Mouse (Mus musculus) thymus, postnatal 4 days (tissue): Measurements from ENCODE around the gene Prlh.

Experiments used
- DNase-seq: peaks from one replicate; pipeline ENCODE4 v3.0.0; 2021

Gene Prlh

DNA sequence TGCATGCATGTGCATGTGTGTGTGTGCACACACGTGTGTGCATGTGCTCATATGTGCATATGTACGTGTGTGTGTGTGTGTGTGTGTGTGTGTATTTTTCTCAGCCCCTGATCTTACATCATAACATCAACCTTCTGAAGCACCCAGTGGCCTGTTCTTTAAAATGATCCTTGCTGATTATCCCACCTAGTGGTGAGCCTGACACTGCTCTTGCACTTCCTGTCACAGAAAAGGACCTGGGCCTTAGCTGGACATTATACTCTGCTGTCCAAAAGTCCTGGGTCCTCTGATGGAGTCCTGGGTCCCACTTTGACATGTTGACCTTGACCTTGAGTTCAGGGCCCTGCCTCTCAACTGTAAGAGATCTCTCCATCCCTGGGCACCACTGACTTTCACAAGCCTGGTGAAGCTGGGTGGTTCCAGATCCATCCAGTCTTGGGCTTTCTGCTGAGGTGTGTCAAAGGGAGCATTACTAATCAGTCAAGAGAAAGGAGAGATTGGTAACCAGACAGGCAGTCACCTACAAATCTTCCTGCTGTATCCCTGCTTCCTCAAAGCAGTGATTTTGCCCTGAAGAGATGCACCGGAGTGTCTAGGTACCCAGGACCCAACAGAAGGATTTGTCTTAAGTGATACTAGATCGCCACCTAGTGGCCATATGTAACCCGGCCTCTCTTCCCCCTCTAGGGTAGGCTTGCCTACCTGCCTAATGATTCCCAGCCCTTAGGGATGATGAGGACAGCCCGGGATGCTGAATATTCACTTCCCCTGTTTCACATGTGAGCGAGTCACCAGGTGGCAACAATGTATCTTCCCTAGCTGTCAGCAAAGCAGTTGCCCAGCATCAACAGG, 3.6 kb downstream of the Prlh start:
- DNase-seq: peak; percentile 72

DNA sequence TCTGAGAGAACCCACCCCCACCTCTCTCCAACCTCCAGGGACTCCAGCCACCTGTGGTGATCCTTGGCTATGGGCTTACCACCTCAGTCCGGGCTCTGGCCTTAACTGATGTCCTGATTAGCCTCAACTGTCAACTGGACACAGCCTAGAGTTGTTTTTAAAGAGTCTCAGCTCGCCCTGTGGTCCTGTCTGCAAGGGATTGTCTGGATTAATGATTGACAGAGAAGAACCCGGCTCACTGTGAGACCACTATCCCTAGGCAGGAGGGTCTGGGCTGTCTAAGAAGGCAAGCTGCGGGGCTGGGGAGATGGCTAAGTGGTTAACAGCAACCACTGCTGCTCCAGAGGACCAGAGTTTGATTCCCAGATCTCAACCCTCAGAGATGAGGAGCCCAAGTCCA, 9.6 kb downstream of the Prlh start:
- no peak for DNase-seq

DNA sequence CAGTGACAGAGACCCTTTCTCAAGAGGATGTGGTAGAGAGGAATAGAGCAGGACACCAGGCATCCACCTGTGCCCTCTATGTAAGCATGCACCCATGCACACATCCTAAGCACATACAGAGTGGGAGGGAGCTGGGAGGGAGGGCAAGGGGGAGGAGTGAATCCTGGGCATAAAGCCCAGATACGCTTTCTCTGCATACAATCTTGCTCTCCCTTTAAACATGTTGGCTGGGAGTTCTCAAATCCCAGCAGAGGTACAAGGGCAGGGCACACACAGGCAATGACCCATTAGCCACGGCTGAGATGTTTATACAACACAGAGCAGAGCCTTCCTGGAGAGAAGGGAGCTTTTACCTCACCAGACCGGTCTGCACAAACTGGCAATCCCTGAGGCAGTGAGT, 10.1 kb downstream of the Prlh start:
- no peak for DNase-seq

DNA sequence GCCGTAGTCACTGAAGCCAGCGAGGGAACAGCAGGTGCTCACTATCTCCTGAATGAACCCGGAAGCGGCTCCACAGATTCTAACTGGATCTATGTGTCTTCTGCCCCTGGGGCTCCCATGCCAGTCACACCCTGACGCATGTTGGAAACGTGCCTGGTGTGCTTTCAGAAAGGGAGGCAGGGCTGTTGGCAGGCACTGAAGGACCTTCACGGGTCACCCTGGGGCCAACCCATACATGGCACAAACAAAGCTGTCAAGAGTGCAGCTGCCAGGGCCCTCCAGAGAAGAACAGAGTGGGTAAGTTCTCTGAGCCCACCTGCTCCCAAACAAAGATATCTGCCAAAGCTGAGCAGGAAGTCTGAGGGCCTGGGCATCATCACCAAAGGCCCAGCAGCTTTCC, 14.7 kb downstream of the Prlh start:
- no peak for DNase-seq

DNA sequence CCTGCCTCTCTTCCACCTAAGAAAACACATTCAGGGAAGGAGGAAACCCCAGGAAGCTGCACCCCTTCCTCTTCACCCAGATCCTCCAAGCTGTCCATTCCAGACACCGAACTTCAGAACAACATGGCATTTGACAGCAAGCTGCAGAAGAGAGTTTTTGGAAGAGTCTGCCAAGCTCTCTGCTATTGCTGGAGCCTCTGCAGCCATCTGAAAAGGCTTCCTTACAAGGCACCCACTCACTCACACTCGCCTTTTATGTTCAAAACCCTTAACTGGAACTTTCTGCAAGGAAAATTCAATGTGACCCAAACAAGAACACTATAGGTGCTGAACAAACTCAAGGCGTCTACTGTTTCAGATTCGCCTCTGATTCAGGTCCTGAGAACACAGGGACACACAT, 15.7 kb downstream of the Prlh start:
- no peak for DNase-seq

DNA sequence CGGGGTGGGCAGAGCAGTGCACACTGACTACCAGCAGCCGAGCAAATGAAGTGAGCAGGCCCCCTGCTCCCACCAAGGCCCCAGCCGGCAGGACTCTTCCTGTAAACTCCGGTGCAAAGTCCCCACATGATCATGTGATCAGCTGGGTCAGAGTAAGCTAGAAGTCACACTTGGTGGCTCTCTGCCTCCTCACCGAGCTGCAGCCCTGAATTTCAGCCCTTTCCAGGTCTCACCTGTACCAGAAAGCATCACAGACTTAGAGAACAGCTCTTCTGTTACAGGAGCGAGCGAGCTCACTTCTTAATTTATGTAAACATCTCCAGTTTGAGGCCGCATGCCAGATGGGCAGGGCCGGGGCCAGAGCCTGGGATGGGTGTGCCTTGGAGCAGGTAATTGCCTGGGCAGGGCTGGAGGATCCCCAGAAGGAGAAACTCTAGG, 16.5 kb downstream of the Prlh start, which contains the start of gene Rab17:
Gene Rab17 (minus strand): TSS at position 315 of the 438 bp plus-strand sequence.
- DNase-seq: peak; percentile 21

DNA sequence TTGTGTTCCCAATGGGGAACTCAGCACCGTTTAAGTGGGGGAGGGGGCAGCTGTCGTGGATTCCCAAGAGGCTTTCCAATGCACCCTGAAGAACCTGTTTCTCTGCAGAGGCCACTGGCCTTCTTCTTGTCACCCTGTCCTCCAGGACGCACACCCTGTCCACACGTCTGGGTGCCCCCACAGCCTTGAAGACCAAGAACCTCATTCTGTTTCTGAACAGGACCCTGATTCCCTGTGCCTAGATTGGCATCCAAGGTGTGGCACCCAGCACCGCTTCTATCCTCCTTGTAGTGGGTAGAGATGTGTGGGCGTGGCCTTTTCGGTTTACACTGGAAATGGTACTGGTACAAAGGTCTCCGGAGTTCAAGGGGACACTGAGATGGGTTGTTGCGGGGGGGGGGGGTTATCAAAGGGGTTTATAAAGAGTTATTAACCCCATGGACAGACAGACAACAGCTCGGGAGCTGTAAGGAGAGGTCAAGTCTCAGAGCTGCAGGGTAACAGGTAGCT, 17.0 kb downstream of the Prlh start:
- DNase-seq: no peak

DNA sequence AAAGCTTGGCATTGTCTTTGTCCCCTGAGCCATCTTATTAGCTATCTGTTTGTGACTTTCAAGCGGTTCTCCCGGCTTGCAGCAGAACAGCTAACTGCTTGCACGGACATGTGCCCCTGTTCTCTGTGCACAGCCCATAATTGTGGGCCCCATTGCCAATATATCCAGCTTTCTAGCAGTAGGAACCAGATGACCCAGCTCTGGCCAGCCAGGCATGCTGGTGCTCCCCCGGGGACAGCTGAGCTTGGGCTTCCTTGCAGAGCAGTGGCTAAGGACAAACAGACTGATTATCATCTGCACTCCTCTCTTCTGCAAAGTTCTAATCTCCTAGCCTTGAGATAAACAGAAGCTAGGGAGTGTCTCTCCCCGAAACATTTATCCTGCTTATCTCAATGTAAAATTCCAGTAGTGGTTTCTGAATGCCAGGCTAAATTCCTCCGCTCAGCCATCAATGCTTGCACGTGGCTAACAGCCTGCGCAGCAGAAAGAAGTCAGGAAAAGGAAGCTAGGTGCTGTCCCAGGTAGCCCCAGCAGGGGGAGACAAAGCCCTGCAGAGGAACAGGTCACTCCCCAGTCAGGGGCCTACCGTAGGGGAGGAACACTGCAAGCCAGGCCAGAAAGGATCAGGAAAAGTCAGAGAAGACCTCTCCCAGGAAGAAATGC, 20.1 kb downstream of the Prlh start:
- peak; percentile 95 for DNase-seq

DNA sequence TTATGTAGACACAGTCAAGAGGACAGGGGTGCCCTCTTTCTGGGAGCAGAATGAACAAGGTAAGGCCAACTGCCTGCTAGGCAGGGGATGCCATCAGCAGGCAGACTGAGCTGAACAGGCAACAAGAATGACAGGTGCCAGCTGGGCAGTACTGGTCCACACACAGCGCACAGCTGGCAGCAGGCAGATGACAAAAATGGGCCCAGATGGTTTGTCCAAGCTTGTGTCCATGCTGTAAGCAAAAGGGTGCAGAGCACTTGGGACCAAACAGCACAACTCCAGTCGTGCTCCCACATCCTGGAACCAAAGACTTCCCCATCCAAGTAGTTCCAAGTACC, 20.6 kb downstream of the Prlh start:
- DNase-seq: no peak

DNA sequence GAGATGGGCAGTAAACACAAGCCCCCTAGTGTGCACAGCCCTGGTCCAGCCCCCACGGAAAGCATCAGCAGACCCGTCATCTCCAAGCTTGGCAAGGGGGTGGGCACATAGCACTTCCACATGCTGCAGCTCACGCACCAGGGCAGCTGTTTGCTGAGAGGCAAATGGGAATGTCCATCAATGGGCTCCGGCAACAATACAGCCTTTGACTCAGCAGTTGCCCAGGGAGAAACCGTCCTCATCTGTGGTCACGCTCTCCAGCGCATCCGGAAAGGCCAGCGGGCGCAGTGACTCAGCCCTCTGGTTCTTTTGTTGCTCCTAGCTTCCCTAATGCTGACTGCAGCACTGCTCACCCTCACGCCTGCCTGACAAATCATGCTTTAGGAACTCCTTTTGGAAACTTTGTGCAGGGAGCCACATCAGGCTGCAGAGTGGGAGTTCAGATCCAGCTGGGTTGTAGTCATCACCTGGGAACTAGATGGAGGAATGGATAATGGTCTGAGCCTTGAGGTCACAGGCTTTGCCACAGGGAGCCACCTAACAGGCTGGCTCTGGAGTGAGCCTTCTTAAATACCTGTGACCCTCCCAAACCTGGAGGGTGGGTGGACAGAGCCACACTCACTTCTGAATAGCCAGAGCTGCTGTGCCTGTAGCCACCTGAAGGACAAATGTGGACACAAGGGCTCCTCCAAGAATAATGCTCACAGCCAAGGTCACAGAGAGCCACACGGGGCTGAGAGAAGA, 22.2 kb downstream of the Prlh start:
- no peak for DNase-seq

DNA sequence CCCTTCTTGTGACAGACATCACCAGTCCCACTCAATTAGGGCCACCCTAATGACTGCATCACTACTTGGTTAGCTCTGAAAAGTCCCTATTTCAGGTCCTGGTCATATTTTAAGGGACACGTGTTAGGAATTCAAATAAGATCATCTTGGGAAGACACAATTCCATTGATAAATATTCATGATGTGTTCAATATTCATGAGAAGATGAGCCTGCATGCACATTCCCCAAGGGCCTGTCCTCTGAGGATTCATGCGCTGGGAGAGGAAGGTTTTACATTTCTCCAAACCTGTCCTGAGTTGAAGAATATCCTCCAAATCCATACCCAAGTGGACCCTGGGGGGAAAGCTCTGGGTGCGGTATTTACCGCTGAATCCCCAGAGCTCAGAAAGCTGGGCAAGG, 23.1 kb downstream of the Prlh start:
- DNase-seq: no peak

DNA sequence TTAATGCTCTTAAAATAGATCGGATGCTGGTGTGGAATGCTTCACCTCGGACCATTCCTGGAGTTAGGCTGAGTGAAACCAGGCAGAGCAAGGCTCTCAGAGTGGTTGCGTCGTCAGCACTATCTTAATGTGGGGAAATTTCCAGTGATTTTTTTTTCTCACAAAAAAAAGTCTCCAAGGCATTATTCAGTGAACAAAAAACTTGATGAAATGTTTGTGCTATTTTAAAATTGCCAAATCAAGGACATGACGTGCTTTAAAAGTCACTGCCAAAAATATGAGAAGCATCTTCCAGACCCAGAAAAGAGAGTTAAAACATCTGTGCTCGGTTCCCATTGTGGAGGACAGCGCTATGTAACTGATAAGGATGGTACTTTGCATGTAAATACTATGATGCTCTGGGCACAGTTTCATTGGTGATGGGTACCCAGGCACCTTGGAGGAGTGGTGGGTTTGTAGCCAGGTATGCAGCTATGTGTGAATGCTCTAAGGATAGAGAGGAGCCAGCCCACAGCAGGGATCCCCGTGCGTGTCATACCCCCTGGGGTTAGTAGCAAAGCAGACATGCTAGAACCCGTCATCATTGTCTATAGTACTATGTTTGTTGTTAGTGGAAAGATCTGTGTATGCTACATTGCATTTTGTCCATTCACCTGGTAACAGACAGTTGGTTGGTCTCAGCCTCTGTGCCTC, 27.9 kb downstream of the Prlh start:
- no peak for DNase-seq

DNA sequence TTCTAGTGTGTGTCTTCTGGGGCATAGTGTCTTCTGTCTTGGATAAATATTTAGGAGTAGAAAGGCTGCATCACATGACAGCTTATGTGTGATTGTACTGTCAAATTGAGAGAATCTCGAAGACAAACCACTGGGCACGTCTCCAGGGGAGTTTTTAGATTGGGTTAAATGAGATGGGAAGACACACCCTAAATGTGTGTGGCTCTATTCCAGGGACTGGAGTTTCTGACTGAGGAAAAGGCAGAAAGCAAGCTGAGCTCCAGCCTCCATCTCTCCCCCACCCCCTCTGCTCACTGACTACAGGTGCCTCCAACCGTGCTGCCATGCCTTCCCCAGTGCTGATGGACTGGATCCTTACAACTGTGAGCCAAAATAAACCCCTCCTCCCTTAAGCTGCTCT, 28.4 kb downstream of the Prlh start:
- no peak for DNase-seq

DNA sequence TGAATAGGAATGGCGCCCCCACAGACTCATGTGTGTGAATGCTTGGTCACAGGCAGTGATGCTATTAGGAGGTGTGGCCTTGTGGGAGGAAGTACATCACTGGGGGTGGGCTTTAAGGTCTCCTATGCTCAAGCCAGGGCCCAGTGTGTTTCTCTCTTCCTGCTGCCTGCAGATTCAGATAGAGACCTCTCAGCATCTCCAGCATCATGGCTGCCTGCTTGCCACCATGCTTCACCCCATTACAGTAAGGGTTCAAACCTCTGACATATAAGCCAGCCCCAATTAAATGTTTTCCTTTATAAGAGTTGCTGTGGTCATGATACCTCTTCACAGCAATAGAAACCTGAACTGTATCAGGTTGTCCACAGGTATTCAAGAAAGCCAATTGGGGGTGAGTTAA, 43.0 kb downstream of the Prlh start:
- DNase-seq: no peak

DNA sequence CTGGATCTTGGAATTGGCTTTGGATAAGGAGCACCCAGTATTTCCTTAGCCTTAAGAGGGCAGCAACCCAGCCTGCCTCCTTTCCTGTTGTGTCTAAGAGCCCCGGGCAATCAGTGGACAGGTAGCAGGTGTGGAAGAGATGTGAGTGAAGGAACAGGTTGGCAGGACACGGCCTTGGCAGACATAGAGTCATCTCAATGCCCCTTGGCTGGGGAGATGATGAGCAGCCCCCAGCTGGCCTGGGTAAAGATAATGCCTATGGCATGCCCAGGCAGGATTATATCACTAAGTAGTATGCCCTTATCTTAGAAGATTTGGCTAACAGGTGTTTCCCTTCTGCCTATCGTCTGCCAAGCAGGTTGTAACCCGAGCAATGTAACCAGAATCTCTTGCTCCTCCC, 44.2 kb downstream of the Prlh start:
- DNase-seq: no peak

DNA sequence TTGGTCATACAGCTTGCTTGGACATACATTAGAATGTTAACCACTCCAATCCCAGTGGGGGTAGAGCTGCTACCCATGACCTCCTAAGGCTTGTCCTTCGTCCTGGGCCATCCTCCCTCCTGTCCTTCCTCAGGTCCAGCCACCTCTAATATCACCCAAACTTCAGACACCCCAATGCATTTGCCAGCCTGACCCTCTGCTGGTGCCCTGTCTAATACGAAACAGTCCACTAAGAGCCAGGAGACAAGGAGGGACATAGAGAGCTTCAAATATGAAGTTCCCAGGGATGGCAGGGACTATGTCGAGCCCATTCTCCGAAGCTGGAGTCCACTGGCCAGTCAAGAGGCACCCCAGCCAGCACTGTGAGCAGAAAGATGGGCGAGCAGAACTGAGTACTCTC, 44.7 kb downstream of the Prlh start:
- DNase-seq: no peak

DNA sequence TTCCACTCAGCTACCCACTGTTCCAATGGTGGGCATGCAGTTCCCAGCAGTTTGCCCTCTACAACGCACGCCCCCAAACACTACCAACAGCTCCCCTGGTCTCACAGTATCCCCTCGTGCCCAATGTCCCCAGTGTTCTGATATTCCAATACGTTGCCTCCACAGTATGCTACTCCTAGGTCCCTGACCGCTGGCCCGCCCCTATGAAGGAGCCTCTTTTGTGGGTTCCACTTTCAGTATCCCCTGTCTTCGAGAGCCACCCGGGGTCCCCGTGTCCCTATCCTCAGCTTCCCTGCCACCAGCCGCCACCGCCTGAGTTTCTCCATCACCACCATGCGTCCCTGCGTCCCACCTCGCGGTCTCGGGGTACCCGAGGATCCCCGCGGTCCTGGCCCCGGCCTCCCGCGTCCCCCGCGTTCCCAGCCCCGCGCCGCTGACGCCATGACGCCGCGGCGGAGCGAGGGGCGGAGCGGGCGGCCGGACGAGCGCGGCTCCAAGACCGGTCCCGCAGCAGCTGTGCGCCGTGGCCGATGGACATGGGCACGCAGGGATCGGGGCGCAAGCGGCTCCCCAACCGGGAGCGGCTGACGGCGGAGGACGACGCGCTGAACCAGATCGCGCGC, 45.5 kb downstream of the Prlh start, which contains the start of gene Lrrfip1:
Gene Lrrfip1 (plus strand): TSS at position 470 of the 623 bp plus-strand sequence.
- peak; percentile 34 for DNase-seq

DNA sequence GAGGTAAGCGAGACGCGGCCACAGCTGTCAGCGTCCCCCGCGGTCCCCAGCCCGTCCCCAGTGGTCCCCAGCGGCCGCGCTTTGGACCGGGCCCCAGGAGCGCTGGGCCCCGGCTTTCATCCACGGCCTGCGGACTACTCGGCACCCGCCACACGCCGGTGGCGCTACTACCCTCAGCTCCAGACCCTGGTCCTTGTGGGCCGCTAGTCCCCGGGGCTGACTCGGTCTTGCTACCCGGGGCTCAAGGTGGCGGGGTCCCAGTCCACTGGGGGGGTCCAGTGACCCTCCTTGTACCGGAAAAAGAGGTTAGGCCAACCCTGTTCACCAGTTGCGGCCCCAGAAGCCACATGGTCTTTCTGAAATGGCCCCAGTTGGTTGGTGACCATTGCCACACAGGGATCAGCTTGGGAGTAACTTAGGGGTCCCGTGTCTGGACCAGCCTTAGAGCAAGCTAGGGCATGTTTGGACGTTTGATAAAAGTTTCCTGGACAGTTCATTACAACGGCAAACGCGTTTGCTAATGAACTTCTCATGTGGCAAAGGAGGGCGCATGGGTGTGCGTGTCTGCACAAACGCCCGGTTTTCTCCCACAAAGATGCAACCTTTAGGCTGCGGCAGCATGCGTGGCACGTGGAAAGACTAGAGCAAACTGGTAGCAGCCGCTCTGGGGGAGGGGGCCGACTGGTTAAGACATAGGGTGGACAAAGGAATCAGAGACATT, 46.1 kb downstream of the Prlh start:
- DNase-seq: peak; percentile 37

DNA sequence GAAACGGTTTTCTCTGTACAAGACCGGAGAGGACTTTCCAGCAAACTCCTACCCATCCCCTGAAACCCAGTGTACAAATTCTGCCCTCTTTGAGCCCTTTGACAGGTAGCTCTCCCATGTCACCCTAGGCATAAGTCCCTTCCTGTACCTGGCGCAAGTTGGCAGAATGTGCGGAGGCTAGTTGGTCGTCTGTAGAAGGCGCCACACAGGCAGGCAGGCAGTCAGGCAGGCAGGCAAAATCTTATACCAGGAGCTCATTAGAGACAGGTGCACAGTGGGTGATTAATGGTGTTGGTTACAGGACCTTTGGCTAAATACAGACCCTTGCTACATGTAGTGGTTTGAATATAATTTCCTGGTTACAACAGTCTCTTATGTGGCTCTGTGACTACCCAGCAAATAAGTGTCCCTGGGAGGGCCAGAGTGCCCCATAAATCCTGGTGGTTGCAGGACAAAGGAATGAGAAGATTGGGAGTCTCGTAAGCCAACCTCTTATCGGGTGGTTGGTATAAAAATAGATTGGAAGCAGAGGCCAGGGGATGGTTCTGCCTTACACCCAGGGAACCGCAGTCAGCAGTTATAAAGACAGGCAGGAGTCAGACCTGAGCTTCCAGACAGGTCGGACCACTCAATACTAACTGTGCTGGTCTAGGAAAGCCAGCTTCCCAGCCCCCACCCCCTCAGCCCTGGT, 47.1 kb downstream of the Prlh start:
- DNase-seq: no peak

DNA sequence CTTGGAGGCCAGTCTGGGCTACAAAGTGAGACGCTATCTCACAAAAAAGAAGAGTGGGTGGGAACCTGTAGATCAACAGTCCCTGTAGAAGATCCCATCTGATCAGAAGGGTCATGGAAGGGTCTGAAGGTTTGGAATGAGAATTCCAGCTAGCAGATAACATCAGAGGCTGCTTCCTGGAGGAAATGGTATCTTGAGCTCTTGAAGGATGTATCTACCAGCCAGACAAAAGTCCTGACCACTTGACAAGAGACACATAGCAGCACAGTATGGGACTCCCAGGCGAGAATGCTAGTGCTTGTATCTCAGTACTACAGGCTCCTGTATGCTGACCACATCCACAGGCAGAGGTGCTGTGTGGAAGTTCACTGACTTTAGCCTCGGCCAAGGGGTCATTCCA, 48.2 kb downstream of the Prlh start:
- no peak for DNase-seq
